Mouse (Mus musculus): ENCODE measurements around the gene Znrd1as. TPM values are rescaled to one million over a fixed set of nuclear protein-coding genes. Genes with fewer than 3 reads are reported as not detected.

Znrd1as gene
- total and polyA plus RNA-seq, 2 experiments from 2014 or later, result 8.2 TPM; not detected in 1

DNA sequence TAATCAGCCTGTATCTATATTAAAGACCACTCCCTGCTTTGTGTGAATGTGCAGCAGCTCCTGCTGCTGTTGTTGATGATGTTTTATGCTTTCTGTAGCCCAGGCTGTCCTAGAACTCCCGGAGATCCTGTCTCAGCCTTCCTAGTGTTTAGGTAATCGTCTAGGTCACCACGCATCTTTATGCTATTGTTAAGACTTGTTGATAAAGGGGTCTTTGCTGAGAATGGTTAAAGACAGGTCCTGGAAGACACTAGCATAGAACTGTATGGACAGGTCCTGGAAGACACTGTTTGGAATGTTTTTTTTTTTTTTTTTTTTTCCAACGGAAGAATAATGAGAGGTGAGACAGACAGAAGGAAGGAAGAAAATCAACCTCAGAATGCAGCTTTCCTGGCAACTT is 45.0 kb downstream of the Znrd1as start:
- H3K9ac ChIP-seq (replicated peaks; ENCODE audit: low read depth, low read length), result peak overlapping the region; percentile 66; the same call in 1 of the 2 replicates
- 0 out of 2 replicates have a peak, but pooled peaks cover 5% of the 10 kb centered on the region for H3K36me3 ChIP-seq (replicated peaks; ENCODE audit: control insufficient read depth, insufficient read depth, low read length)
- no peaks in the 10 kb centered on the region for H3K27me3 ChIP-seq (ENCODE audit: control insufficient read depth, insufficient read depth, low read length)
- H3K27ac ChIP-seq (ENCODE audit: low read depth), result 0 out of 2 replicates have a peak overlapping the region, but pooled peaks have one; percentile 75
- 33% methylated on average over 4 of the region's 4 CpGs for WGBS
- no peaks in the 10 kb centered on the region for H3K9me3 ChIP-seq (replicated peaks; ENCODE audit: control insufficient read depth, low read length)
- 0 out of 2 replicates have a peak, but pooled peaks cover 4% of the 10 kb centered on the region for H3K4me1 ChIP-seq (ENCODE audit: control insufficient read depth, insufficient read depth)
- peak overlapping the region; percentile 85 for H3K4me2 ChIP-seq (ENCODE audit: low read depth, low read length)
- TF ChIP-seq EP300 (IDR thresholded peaks at IDR 0.05; ENCODE audit: low read depth), result no peak
- TF ChIP-seq CTCF (IDR thresholded peaks at IDR 0.05; ENCODE audit: low read depth), result no peak
- no peak for ATAC-seq (ENCODE audit: insufficient read depth, low read depth)
- no peak for DNase-seq (ENCODE audit: low spot score)
- H3K4me3 ChIP-seq (ENCODE audit: low read depth, low read length), result peak overlapping the region; percentile 56

DNA sequence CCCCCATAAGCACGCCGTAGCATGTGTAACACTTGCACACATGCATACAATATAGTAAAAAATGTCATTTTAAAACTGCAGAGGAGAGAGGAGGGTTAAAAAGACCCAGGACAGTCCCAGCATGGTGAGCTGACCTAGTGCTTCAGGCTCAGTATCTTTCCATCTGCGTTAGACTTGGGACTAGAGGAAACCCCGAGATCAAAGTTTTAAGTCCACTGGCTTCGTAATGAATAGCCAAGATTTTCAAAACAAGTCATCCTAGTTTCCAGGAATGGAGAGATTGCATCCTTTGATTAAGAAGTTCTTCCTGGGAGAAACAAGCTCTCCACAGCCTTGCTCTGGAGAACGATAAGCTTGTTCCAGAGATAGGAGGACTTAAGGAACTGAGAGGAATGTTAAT is 49.8 kb downstream of the Znrd1as start:
- TF ChIP-seq CTCF (IDR thresholded peaks at IDR 0.05; ENCODE audit: low read depth), result no peak
- no peak for TF ChIP-seq EP300 (IDR thresholded peaks at IDR 0.05; ENCODE audit: low read depth)
- Histone ChIP-seq H3K9me3 (replicated peaks; ENCODE audit: control insufficient read depth, low read length) (no peaks in the 10 kb centered on the region), H3K4me3 (ENCODE audit: low read depth, low read length) (no peak overlapping the region), H3K27ac (ENCODE audit: low read depth) (no peak overlapping the region), H3K9ac (replicated peaks; ENCODE audit: low read depth, low read length) (no peak overlapping the region), H3K27me3 (ENCODE audit: control insufficient read depth, insufficient read depth, low read length) (no peaks in the 10 kb centered on the region), H3K4me2 (ENCODE audit: low read depth, low read length) (no peak overlapping the region), H3K4me1 (ENCODE audit: control insufficient read depth, insufficient read depth) (0 out of 2 replicates have a peak, but pooled peaks cover under 1% of the 10 kb centered on the region), H3K36me3 (replicated peaks; ENCODE audit: control insufficient read depth, insufficient read depth, low read length) (0 out of 2 replicates have a peak, but pooled peaks cover 5% of the 10 kb centered on the region)
- DNase-seq (ENCODE audit: low spot score) (no peak), ATAC-seq (ENCODE audit: insufficient read depth, low read depth) (no peak)
- WGBS, result 81% methylated on average over 6 of the region's 6 CpGs

DNA sequence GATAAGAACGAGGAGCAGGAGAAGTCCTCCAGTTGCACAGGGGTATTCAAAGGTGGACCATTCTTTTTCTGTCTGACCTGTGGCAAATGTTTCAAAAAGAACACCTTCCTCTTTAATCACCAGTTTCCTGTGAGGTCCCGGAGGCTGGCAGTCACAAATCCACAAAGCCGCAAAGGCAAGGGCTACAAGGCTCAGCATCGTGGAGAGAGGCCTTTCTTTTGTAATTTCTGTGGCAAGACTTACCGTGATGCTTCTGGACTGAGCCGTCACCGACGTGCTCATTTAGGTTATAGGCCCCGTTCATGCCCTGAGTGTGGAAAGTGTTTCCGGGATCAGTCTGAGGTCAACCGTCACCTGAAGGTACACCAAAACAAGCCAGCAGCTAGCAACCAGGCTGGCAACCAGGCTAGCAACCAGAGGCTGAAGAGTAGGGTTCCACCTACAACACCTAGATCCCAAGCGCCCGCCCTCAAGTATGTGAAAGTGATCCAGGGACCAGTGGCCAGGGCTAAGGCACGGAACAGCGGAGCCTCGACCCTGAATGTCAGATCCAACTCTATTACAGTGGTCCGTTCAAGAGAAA is 51.2 kb downstream of the Znrd1as start:
- no peaks in the 10 kb centered on the region for H3K9me3 ChIP-seq (replicated peaks; ENCODE audit: control insufficient read depth, low read length)
- H3K4me1 ChIP-seq (ENCODE audit: control insufficient read depth, insufficient read depth), result no peaks in the 10 kb centered on the region
- TF ChIP-seq EP300 (IDR thresholded peaks at IDR 0.05; ENCODE audit: low read depth) (no peak), CTCF (IDR thresholded peaks at IDR 0.05; ENCODE audit: low read depth) (no peak)
- H3K9ac ChIP-seq (replicated peaks; ENCODE audit: low read depth, low read length), result no peak overlapping the region
- no peaks in the 10 kb centered on the region for H3K27me3 ChIP-seq (ENCODE audit: control insufficient read depth, insufficient read depth, low read length)
- DNase-seq (ENCODE audit: low spot score), result no peak
- H3K27ac ChIP-seq (ENCODE audit: low read depth), result no peak overlapping the region
- no peak for ATAC-seq (ENCODE audit: insufficient read depth, low read depth)
- 88% methylated on average over 17 of the region's 17 CpGs for WGBS
- no peak overlapping the region for H3K4me2 ChIP-seq (ENCODE audit: low read depth, low read length)
- 0 out of 2 replicates have a peak, but pooled peaks cover 5% of the 10 kb centered on the region for H3K36me3 ChIP-seq (replicated peaks; ENCODE audit: control insufficient read depth, insufficient read depth, low read length)
- no peak overlapping the region for H3K4me3 ChIP-seq (ENCODE audit: low read depth, low read length)

DNA sequence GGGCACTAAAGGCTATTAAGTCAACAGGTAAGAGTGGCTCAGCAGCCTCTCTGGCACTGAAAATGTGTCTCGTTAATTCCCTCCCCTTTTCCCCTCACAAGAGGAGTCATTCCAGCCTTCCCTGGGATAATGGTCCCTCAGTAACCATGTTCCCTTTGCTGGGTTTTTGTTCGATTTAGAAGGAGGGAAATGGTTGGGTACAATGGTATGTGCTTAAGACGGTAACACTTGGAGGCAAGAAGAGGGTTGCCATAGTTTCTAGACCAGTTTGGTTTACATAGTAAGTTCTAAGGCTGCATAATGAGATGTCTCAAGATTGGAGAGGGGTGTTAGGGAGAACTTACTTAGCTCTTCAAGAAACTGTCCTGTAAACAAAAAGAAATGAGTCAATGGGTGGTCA is 53.3 kb downstream of the Znrd1as start:
- Histone ChIP-seq H3K9me3 (replicated peaks; ENCODE audit: control insufficient read depth, low read length) (no peaks in the 10 kb centered on the region), H3K4me2 (ENCODE audit: low read depth, low read length) (no peak overlapping the region), H3K4me1 (ENCODE audit: control insufficient read depth, insufficient read depth) (no peaks in the 10 kb centered on the region), H3K36me3 (replicated peaks; ENCODE audit: control insufficient read depth, insufficient read depth, low read length) (0 out of 2 replicates have a peak, but pooled peaks cover 5% of the 10 kb centered on the region), H3K9ac (replicated peaks; ENCODE audit: low read depth, low read length) (no peak overlapping the region), H3K27ac (ENCODE audit: low read depth) (no peak overlapping the region), H3K4me3 (ENCODE audit: low read depth, low read length) (no peak overlapping the region), H3K27me3 (ENCODE audit: control insufficient read depth, insufficient read depth, low read length) (no peaks in the 10 kb centered on the region)
- WGBS, result 84% methylated on average over 3 of the region's 3 CpGs
- no peak for ATAC-seq (ENCODE audit: insufficient read depth, low read depth)
- no peak for DNase-seq (ENCODE audit: low spot score)
- TF ChIP-seq EP300 (IDR thresholded peaks at IDR 0.05; ENCODE audit: low read depth) (no peak), CTCF (IDR thresholded peaks at IDR 0.05; ENCODE audit: low read depth) (no peak)

DNA sequence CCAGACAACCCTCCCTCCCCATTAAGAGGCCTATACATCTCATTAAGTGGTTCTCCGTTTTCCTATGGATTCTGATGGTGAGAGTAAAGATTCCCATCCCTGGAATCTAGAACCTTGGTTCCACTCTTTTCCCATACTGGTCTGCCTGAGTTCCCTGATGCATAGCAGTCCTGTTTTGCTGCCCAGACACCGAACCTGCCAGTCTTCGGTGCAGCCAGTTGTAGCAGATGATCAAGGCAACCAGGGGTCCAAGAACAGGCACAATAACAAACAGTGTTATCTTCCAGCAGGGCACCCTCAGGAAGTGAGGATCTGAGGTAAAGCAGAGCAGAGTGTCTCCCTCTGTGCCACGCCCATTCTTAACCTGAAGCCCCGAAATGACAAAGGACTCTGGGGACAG is 53.7 kb downstream of the Znrd1as start:
- DNase-seq (ENCODE audit: low spot score) (no peak), ATAC-seq (ENCODE audit: insufficient read depth, low read depth) (no peak)
- Histone ChIP-seq H3K4me1 (ENCODE audit: control insufficient read depth, insufficient read depth) (no peaks in the 10 kb centered on the region), H3K9me3 (replicated peaks; ENCODE audit: control insufficient read depth, low read length) (no peaks in the 10 kb centered on the region), H3K4me2 (ENCODE audit: low read depth, low read length) (no peak overlapping the region), H3K27ac (ENCODE audit: low read depth) (no peak overlapping the region), H3K36me3 (replicated peaks; ENCODE audit: control insufficient read depth, insufficient read depth, low read length) (0 out of 2 replicates have a peak, but pooled peaks cover 3% of the 10 kb centered on the region), H3K4me3 (ENCODE audit: low read depth, low read length) (no peak overlapping the region), H3K9ac (replicated peaks; ENCODE audit: low read depth, low read length) (no peak overlapping the region), H3K27me3 (ENCODE audit: control insufficient read depth, insufficient read depth, low read length) (no peaks in the 10 kb centered on the region)
- 53% methylated on average over 5 of the region's 5 CpGs for WGBS
- TF ChIP-seq EP300 (IDR thresholded peaks at IDR 0.05; ENCODE audit: low read depth) (no peak), CTCF (IDR thresholded peaks at IDR 0.05; ENCODE audit: low read depth) (no peak)

Other genes with a start within 250 kb of the Znrd1as start
- not detected in 2 replicates for gene H2-M10.5, start 185.7 kb upstream of the Znrd1as start, total RNA-seq (2014; rRNA removed; ENCODE audit: low replicate concordance)
- not detected in 2 replicates for gene H2-M10.5, start 185.7 kb upstream of the Znrd1as start, polyA plus RNA-seq (2015; fragmentation: Nextera tagmentation; extraction: Ambion mirVana)
- not detected in 2 replicates for gene H2-M10.6, start 146.4 kb upstream of the Znrd1as start, total RNA-seq (2014; rRNA removed; ENCODE audit: low replicate concordance)
- not detected in 2 replicates for gene H2-M10.6, start 146.4 kb upstream of the Znrd1as start, polyA plus RNA-seq (2015; fragmentation: Nextera tagmentation; extraction: Ambion mirVana)
- gene Trim26, start 121.5 kb upstream of the Znrd1as start, total RNA-seq (2014; rRNA removed; ENCODE audit: low replicate concordance), result 11.4 and 13.8 TPM in 2 replicates
- gene Trim26, start 121.5 kb upstream of the Znrd1as start, polyA plus RNA-seq (2015; fragmentation: Nextera tagmentation; extraction: Ambion mirVana), result 14.0 and 14.9 TPM in 2 replicates
- gene Trim15, start 91.4 kb upstream of the Znrd1as start, total RNA-seq (2014; rRNA removed; ENCODE audit: low replicate concordance), result not detected in 2 replicates
- gene Trim15, start 91.4 kb upstream of the Znrd1as start, polyA plus RNA-seq (2015; fragmentation: Nextera tagmentation; extraction: Ambion mirVana), result not detected in 2 replicates
- 0.15 TPM in 1 of 2 replicates, not detected in the other for gene Trim10, start 89.0 kb upstream of the Znrd1as start, total RNA-seq (2014; rRNA removed; ENCODE audit: low replicate concordance)
- 0.63 and 0.97 TPM in 2 replicates for gene Trim10, start 89.0 kb upstream of the Znrd1as start, polyA plus RNA-seq (2015; fragmentation: Nextera tagmentation; extraction: Ambion mirVana)
- gene Trim40, start 68.5 kb upstream of the Znrd1as start, total RNA-seq (2014; rRNA removed; ENCODE audit: low replicate concordance), result not detected in 2 replicates
- not detected in 2 replicates for gene Trim40, start 68.5 kb upstream of the Znrd1as start, polyA plus RNA-seq (2015; fragmentation: Nextera tagmentation; extraction: Ambion mirVana)
- not detected in 2 replicates for gene Trim31, start 60.5 kb upstream of the Znrd1as start, total RNA-seq (2014; rRNA removed; ENCODE audit: low replicate concordance)
- gene Trim31, start 60.5 kb upstream of the Znrd1as start, polyA plus RNA-seq (2015; fragmentation: Nextera tagmentation; extraction: Ambion mirVana), result not detected in 2 replicates
- 0.66 and 8.0 TPM in 2 replicates for gene Rnf39, start 15.7 kb upstream of the Znrd1as start, total RNA-seq (2014; rRNA removed; ENCODE audit: low replicate concordance)
- gene Rnf39, start 15.7 kb upstream of the Znrd1as start, polyA plus RNA-seq (2015; fragmentation: Nextera tagmentation; extraction: Ambion mirVana), result 0.16 TPM in 2 replicates
- 22.3 and 29.6 TPM in 2 replicates for gene Ppp1r11, start 6.9 kb upstream of the Znrd1as start, total RNA-seq (2014; rRNA removed; ENCODE audit: low replicate concordance)
- 84.0 and 84.4 TPM in 2 replicates for gene Ppp1r11, start 6.9 kb upstream of the Znrd1as start, polyA plus RNA-seq (2015; fragmentation: Nextera tagmentation; extraction: Ambion mirVana)
- gene Znrd1, start within 50 bp of the Znrd1as start, total RNA-seq (2014; rRNA removed; ENCODE audit: low replicate concordance), result 13.4 and 20.4 TPM in 2 replicates
- 33.6 and 38.4 TPM in 2 replicates for gene Znrd1, start within 50 bp of the Znrd1as start, polyA plus RNA-seq (2015; fragmentation: Nextera tagmentation; extraction: Ambion mirVana)
- gene 2410137M14Rik, start 22.6 kb downstream of the Znrd1as start, total RNA-seq (2014; rRNA removed; ENCODE audit: low replicate concordance), result not detected in 2 replicates
- 0.18 TPM in 1 of 2 replicates, not detected in the other for gene 2410137M14Rik, start 22.6 kb downstream of the Znrd1as start, polyA plus RNA-seq (2015; fragmentation: Nextera tagmentation; extraction: Ambion mirVana)
- not detected in 2 replicates for gene H2-M5, start 30.9 kb downstream of the Znrd1as start, total RNA-seq (2014; rRNA removed; ENCODE audit: low replicate concordance)
- gene H2-M5, start 30.9 kb downstream of the Znrd1as start, polyA plus RNA-seq (2015; fragmentation: Nextera tagmentation; extraction: Ambion mirVana), result 0.04 TPM in 1 of 2 replicates, not detected in the other
- gene Zfp57, start 42.6 kb downstream of the Znrd1as start, total RNA-seq (2014; rRNA removed; ENCODE audit: low replicate concordance), result 12.5 and 14.7 TPM in 2 replicates
- 9.2 and 10.0 TPM in 2 replicates for gene Zfp57, start 42.6 kb downstream of the Znrd1as start, polyA plus RNA-seq (2015; fragmentation: Nextera tagmentation; extraction: Ambion mirVana)
- gene Mog, start 64.8 kb downstream of the Znrd1as start, total RNA-seq (2014; rRNA removed; ENCODE audit: low replicate concordance), result not detected in 2 replicates
- not detected in 2 replicates for gene Mog, start 64.8 kb downstream of the Znrd1as start, polyA plus RNA-seq (2015; fragmentation: Nextera tagmentation; extraction: Ambion mirVana)
- gene Gabbr1, start 87.4 kb downstream of the Znrd1as start, total RNA-seq (2014; rRNA removed; ENCODE audit: low replicate concordance), result 4.8 and 6.7 TPM in 2 replicates
- 1.8 and 1.9 TPM in 2 replicates for gene Gabbr1, start 87.4 kb downstream of the Znrd1as start, polyA plus RNA-seq (2015; fragmentation: Nextera tagmentation; extraction: Ambion mirVana)
- gene Olfr90, start 129.9 kb downstream of the Znrd1as start, total RNA-seq (2014; rRNA removed; ENCODE audit: low replicate concordance), result not detected in 2 replicates
- not detected in 2 replicates for gene Olfr90, start 129.9 kb downstream of the Znrd1as start, polyA plus RNA-seq (2015; fragmentation: Nextera tagmentation; extraction: Ambion mirVana)
- gene Olfr91, start 139.7 kb downstream of the Znrd1as start, total RNA-seq (2014; rRNA removed; ENCODE audit: low replicate concordance), result not detected in 2 replicates
- gene Olfr91, start 139.7 kb downstream of the Znrd1as start, polyA plus RNA-seq (2015; fragmentation: Nextera tagmentation; extraction: Ambion mirVana), result not detected in 2 replicates
- gene Olfr92, start 161.5 kb downstream of the Znrd1as start, total RNA-seq (2014; rRNA removed; ENCODE audit: low replicate concordance), result not detected in 2 replicates
- not detected in 2 replicates for gene Olfr92, start 161.5 kb downstream of the Znrd1as start, polyA plus RNA-seq (2015; fragmentation: Nextera tagmentation; extraction: Ambion mirVana)
- gene Olfr93, start 202.9 kb downstream of the Znrd1as start, total RNA-seq (2014; rRNA removed; ENCODE audit: low replicate concordance), result not detected in 2 replicates
- not detected in 2 replicates for gene Olfr93, start 202.9 kb downstream of the Znrd1as start, polyA plus RNA-seq (2015; fragmentation: Nextera tagmentation; extraction: Ambion mirVana)
- not detected in 2 replicates for gene Ubd, start 235.3 kb downstream of the Znrd1as start, total RNA-seq (2014; rRNA removed; ENCODE audit: low replicate concordance)
- not detected in 2 replicates for gene Ubd, start 235.3 kb downstream of the Znrd1as start, polyA plus RNA-seq (2015; fragmentation: Nextera tagmentation; extraction: Ambion mirVana)
- gene Olfr94, start 242.4 kb downstream of the Znrd1as start, total RNA-seq (2014; rRNA removed; ENCODE audit: low replicate concordance), result not detected in 2 replicates
- gene Olfr94, start 242.4 kb downstream of the Znrd1as start, polyA plus RNA-seq (2015; fragmentation: Nextera tagmentation; extraction: Ambion mirVana), result not detected in 2 replicates